Mouse (Mus musculus) left cerebral cortex, adult 2 months (tissue): ENCODE results near the gene Hes7. TPM values are rescaled to one million over a fixed set of nuclear protein-coding genes. Genes with fewer than 3 reads are reported as not detected.
A peak's percentile ranks its signal among the peaks of the same experiment; 100 is the strongest.

Experiments used
- DNase-seq, 2 experiments: peaks; one replicate each; pipeline ENCODE4 v3.0.0; 2021 to 2022; ENCODE audit warnings: low spot score in 2 of 2, mixed read lengths in 1 of 2; ENCODE audit errors: extremely low spot score in 1 of 2
- H3K27ac ChIP-seq: fragments of 200-600 bp; 2 replicates; pipeline ENCODE4 v1.8.1; 2022
- H3K4me3 ChIP-seq: fragments of 200-600 bp; 2 replicates; pipeline ENCODE4 v1.8.1; 2022
- CTCF ChIP-seq: fragments of 200-600 bp; IDR thresholded peaks from 2 replicates; pipeline ENCODE4 v1.8.1; 2022; ENCODE audit warnings: antibody characterized with exemption, mild to moderate bottlenecking, moderate library complexity
- intact Hi-C: fragments of 180-260 bp; cut with DNase I; formaldehyde crosslinking; loops from one replicate; pipeline ENCODE4 v1.15.1; 2025
- long read RNA-seq, 2 experiments: library from polyadenylated mRNA; stranded (forward); transcript quantifications; one replicate each; pipeline ENCODE4 v2.0.0; 2021; ENCODE audit warnings: borderline mapping rate in 2 of 2
- total RNA-seq, 2 experiments: library from RNA; stranded (reverse); gene quantifications; 2 replicates each; pipeline ENCODE4 v1.2.3; 2021

The Hes7 gene
- total RNA-seq: under 1 TPM; 0.57 to 0.82 TPM
- long read RNA-seq, experiment 1: 0 reads
- long read RNA-seq, experiment 2: 0 reads

- H3K27ac ChIP-seq: no peak within 1 kb of the TSS
- no peak for TF ChIP-seq CTCF
- peak in 1 of 2 experiments; percentile 11 for DNase-seq
- intact Hi-C loops: no loop called here
- H3K4me3 ChIP-seq: peak within 1 kb of the TSS; percentile 65
These were observed at the start of gene Hes7 for GRCm38 (mm10) chr11:69120221-69121000. Gene Hes7 (plus strand): TSS chr11:69120404.

- intact Hi-C loops: no loop called here
- peak within 1 kb of the TSS; percentile 92 for H3K27ac ChIP-seq
- H3K4me3 ChIP-seq: peak within 1 kb of the TSS; percentile 79
- TF ChIP-seq CTCF: no peak
- peak; percentile 91 to 94 for DNase-seq
These were observed 49.5 kb upstream of the Hes7 start, which contains the start of gene Tmem107 for GRCm38 (mm10) chr11:69070590-69071222. Gene Tmem107 (plus strand): TSS chr11:69070806.

- no peak for TF ChIP-seq CTCF
- no peak for DNase-seq
These were observed 48.9 kb upstream of the Hes7 start for GRCm38 (mm10) chr11:69071262-69071661.

GRCm38 (mm10) chr11:69072234-69072633 lies 48.0 kb upstream of the Hes7 start:
- Histone ChIP-seq H3K4me3 (no peak overlapping the region), H3K27ac (peak overlapping the region; percentile 100; the same call in 1 of the 2 replicates)
- intact Hi-C loops: no loop called here
- no peak for DNase-seq
- TF ChIP-seq CTCF: no peak

More at GRCm38 (mm10) chr11:69071262-69071661, 48.9 kb upstream of the Hes7 start:
- Histone ChIP-seq H3K4me3 (peak overlapping the region; percentile 79), H3K27ac (peak overlapping the region; percentile 92)
- intact Hi-C loops: no loop called here

GRCm38 (mm10) chr11:69072666-69073064 lies 47.5 kb upstream of the Hes7 start:
- peak overlapping the region; percentile 43 for H3K4me3 ChIP-seq
- intact Hi-C loops: loop anchor here (1.0 kb wide), 1 partner anchor 16 kb away; the partner anchor contains the start of gene Vamp2
- no peak for TF ChIP-seq CTCF
- H3K27ac ChIP-seq: peak overlapping the region; percentile 100
- no peak for DNase-seq

- peak; percentile 14 for TF ChIP-seq CTCF
- peak overlapping the region; percentile 100 for H3K27ac ChIP-seq
- intact Hi-C loops: loop anchor here (1.0 kb wide), 1 partner anchor 15 kb away; the partner anchor contains the start of gene Vamp2
- DNase-seq: peak; percentile 66 to 84
- H3K4me3 ChIP-seq: peak overlapping the region; percentile 43
These were observed 46.9 kb upstream of the Hes7 start for GRCm38 (mm10) chr11:69073065-69073888.

GRCm38 (mm10) chr11:69073951-69074775 lies 46.0 kb upstream of the Hes7 start:
- intact Hi-C loops: loop anchor here (1.0 kb wide), 1 partner anchor 14 kb away; the partner anchor contains the start of gene Vamp2

GRCm38 (mm10) chr11:69074776-69075069 lies 45.5 kb upstream of the Hes7 start:
- intact Hi-C loops: no loop called here
- no peak for DNase-seq
- Histone ChIP-seq H3K27ac (no peak overlapping the region), H3K4me3 (no peak overlapping the region)
- TF ChIP-seq CTCF: no peak

More at GRCm38 (mm10) chr11:69073951-69074775, 46.0 kb upstream of the Hes7 start:
- Histone ChIP-seq H3K4me3 (no peak overlapping the region), H3K27ac (peak overlapping the region; percentile 100)
- no peak for DNase-seq
- TF ChIP-seq CTCF: no peak

- H3K27ac ChIP-seq: no peak overlapping the region
- intact Hi-C loops: no loop called here
- H3K4me3 ChIP-seq: no peak overlapping the region
- no peak for TF ChIP-seq CTCF
- no peak for DNase-seq
These were observed 44.3 kb upstream of the Hes7 start for GRCm38 (mm10) chr11:69075764-69076479.

- DNase-seq: no peak
- no peak for TF ChIP-seq CTCF
- Histone ChIP-seq H3K27ac (no peak overlapping the region), H3K4me3 (no peak overlapping the region)
- intact Hi-C loops: no loop called here
These were observed 43.6 kb upstream of the Hes7 start for GRCm38 (mm10) chr11:69076572-69076971.
